Mouse (Mus musculus) right cerebral cortex, postnatal 36 days (tissue): Measurements from ENCODE around the gene Clstn2.

Source experiments
- DNase-seq, 2 experiments: peaks; one replicate each; pipeline ENCODE4 v3.0.0; 2022; ENCODE audit warnings: low spot score in 2 of 2, mixed read lengths in 1 of 2

Gene Clstn2

DNA sequence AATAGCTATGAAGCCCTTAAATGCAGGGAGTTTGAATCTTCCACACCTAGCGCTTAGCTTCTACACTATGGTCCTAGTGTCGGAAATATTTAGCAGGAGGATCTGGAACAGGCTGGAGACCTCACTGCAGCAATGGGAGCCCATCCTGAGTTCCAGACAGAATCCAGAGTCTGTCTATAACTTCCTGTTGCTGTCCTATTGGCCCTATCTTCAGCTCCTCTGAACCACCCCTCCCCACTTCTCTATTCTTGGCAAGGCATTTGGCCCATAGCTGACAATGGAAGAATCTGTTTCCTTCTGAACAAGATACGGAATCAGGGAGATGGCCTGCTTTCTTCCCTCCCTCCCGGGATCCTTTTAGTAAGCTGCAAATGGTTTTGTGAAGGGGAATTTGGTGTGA is 488.6 kb downstream of the Clstn2 start:
- no peak for DNase-seq

DNA sequence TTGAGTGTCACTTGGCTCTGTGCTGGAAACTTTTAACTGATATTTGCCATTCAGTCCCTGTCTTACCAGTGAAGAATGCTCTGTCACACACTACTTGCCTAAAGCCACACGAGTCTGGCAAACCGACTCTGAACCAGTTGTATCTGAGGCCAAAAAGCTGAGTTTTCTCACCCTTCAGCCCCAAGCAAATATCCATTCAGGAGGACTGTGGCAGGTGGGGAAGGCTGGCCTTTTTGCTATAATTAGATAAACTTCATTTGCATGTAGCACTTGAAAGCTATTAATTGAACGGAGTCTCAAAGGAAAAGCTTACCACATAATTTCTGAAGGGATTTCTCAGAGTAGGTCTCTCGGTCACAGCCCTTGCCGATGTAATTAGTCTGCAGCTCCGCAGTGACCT is 491.6 kb downstream of the Clstn2 start:
- DNase-seq, result no peak

DNA sequence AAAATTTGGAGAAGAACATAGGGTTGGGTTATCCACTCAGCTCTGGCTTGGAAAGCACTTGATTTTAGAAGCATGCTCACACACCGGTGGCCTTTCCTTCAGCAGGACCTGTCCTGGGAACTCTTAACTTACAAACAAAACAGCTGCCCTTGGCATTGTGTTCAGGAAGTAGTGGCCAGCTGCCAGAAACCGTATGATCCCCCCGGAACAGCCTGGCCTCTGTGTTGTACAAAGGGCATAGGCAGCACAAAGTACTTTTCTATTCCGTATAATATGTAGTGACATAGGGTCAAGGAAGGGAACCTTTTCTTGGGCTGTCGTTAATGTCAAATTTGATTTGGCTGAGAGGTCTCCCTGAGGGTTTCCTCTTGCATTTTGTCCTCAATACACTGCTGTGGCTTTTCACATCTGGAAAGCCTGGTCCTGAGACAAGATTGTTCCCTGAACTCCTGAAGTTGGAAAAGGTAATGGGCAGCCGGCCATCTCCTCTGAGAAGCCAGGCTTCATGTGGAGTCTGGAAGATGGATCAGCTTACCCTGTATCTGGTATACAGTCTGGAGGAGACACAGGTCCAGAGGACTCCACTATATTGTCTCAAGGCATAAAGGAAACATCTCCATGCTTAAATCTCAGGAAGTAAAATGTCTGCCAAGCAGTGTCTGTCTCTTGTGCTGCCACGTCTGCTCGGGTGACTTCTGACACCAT is 494.8 kb downstream of the Clstn2 start:
- DNase-seq, result no peak

- peak in 1 of 2 experiments; percentile 22 for DNase-seq
Observed at GRCm38 (mm10) chr9:97534196-97534595, 498.8 kb downstream of the Clstn2 start.

- no peak for DNase-seq
Observed at GRCm38 (mm10) chr9:97533306-97533705, 499.7 kb downstream of the Clstn2 start.

DNA sequence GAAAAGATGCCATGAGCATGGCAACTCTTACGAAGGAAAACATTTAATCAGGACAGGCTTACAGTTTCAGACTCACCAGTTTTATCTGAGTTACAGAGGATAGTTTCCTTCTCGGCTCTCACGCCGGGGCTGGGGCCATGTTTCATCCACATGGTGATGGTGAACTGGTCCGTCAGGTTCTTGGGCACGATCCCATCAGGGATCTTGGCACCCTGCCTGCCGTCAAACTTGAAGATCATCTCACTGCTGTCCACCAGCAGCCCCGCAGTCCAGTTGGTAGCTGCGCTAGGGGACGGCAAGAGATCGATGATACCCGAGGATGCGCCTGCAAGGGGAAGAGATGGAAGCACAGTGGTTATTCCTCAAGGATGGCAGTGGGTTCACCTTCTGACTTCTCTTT is 500.4 kb downstream of the Clstn2 start:
- no peak for DNase-seq

- no peak for DNase-seq
Observed at GRCm38 (mm10) chr9:97527926-97528325, 505.1 kb downstream of the Clstn2 start.

DNA sequence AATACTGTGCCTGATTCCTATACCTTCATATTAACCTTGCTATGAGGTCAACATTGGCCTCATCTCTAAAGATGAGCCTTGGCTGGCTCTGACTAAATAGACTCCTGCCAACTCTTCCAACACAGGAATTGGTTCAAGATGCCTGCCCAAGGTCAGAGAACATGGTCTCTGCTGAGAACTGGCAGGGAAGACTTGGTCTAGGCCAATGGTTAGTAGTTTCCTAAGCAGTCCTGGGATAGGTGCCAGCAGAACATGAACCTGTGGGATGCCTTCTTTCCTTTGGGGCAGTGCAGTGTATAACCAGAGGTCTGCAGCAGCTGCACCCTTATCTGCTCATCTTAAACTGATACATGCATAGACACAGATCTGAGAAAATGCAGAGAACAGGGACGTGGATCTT is 505.7 kb downstream of the Clstn2 start:
- DNase-seq, result no peak

- DNase-seq, result peak in 1 of 2 experiments; percentile 11
Observed at GRCm38 (mm10) chr9:97525563-97525962, 507.4 kb downstream of the Clstn2 start.

DNA sequence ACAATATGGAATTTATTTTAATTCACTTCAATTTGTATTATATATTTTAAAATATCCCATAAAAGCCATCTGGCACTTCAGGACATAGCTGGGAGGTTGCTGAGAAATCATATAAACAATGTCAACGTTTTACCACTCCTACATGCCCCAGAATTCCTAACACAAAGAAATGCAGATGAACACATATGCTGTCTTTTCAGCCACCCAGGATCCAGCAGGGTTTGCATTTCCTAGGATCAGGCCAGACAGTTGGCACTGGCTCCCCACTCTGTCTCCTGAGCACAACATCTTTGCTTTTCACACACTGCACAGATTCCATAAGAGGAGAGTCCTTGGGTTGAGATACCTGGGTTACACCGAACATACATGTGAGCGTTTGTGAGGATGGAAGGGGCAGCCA is 508.1 kb downstream of the Clstn2 start:
- peak; percentile 26 to 32 for DNase-seq

DNA sequence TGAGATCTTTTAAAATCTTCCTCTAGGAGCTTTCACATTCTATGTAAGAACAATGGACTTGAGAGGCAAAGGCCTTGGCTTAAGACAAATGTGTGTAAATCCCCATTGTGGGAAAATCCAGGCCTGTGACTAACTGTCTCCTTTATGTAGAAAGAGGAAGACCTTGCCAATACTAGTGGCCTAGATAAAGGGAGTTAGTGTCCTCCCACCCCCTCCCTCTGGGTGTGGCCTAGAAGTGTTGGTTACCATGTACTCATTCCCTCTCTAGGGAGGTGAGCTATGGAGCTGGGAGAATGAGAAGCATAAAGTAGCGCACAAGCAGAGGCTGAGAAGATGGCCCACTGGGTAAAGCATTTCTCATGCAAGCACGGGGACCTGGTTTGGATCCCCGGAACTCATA is 512.2 kb downstream of the Clstn2 start:
- no peak for DNase-seq

GRCm38 (mm10) chr9:97517006-97517405 is 516.0 kb downstream of the Clstn2 start:
- DNase-seq, result no peak

DNA sequence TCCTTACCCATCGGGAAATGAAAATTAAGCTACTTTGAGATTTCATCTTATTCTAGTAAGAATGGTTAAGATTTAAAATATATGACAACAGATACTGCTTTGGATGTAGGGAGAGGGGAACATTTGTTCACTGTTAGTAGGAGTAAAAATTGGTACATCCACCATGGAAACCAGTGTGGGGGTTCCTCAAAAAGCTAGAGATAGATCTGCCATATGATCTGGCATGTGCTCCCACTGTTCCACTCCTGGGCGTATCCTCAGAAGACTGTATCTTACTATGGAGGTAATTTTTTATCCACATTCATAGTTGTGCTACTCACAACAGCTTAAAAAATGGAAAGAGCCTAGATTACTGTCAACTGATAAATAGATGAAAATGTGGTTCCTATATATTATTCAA is 518.3 kb downstream of the Clstn2 start:
- DNase-seq, result peak; percentile 29 to 52

DNA sequence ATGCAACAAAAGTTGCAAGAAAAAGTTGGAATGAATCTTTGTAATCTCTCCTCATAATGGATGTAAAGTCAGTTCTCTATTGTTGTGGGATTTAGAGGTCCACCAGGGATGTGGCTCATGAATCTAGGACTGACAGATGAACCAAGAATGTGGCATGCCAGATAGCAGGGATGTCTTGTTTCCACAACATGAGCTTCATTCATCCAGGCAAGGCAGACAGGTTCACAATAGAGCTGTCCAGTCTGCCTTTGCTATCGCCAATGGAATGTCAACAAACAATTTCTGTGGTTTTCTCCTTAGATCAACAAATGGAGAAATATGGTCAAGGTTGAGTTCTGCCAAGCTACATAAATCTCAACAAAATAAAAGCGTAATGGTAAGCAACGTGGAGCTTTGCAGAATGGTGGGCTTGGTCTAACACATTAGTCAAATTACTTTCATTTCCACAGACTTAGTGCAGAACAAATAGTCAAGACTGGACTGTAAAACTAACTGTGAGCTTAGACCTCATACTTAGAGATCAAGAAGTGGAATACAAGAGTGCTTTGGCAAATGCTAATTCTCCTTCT is 520.6 kb downstream of the Clstn2 start:
- no peak for DNase-seq

- no peak for DNase-seq
Observed at GRCm38 (mm10) chr9:97501416-97501815, 531.6 kb downstream of the Clstn2 start.

GRCm38 (mm10) chr9:97495056-97495455 is 537.9 kb downstream of the Clstn2 start:
- DNase-seq, result no peak

DNA sequence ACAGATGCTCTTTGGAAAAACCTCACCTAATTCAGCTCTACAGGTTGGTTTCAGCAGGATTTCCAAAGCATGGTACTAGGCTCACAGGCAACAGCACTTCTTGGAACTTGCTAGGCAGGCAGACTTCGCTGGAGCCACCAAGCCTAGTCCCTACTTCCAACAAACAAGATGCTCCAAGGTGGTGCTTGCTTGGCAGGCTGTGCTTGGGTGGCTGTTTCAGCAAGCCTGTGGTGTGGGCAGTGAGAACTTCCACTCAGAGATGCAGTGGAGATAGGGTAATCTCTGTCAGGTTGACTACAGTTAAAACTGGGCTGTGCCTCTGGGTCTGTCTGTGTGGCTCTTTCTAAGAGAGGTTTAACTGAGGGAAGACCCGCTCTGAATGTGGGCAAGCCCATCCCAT is 541.4 kb downstream of the Clstn2 start:
- no peak for DNase-seq

DNA sequence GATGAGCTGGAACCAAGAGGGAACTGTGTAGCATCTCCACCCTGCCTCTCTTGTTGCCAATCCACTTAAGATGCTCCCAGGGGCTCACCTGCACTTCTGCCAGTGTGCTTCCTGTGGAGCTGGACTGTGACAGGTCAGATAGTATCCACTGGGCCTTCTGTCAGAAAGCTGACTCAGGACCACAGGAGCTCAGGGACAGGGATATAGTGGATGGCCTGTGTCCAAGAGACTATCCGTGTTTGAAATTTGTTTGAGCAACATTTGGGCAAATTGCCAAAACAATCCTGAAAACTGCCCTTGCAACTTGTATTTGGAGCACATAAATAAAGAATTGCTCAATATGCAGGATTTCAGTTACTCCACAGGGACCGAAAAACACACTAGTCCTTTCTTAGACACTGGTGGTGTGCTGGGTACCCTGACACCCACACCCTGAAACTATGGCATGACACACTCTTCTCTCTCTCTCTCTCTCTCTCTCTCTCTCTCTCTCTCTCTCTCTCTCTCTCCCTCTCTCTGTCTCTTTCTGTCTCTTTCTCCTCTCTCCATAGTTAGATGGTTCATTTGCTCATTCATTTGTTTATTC is 542.3 kb downstream of the Clstn2 start:
- no peak for DNase-seq

DNA sequence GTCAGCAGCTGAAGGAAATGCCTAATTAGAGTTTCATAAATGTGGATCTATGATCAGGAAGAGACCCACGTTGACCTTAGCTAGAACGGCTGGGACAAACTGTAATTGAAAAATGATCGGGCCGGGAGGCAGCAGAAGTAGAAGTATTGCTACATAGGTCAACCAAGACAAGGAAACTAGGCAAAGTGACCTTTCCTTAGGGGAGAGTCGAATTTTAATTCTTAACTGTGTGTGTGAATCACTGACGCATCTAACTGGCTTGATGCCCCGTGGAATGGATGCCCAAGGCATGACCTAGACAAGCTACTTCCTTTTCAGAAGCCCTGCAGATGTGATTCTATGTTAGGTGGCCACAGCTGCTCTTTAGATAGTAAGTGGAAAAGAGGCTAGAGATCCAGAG is 546.2 kb downstream of the Clstn2 start:
- DNase-seq, result no peak

- no peak for DNase-seq
Observed at GRCm38 (mm10) chr9:97481187-97481586, 551.8 kb downstream of the Clstn2 start.

DNA sequence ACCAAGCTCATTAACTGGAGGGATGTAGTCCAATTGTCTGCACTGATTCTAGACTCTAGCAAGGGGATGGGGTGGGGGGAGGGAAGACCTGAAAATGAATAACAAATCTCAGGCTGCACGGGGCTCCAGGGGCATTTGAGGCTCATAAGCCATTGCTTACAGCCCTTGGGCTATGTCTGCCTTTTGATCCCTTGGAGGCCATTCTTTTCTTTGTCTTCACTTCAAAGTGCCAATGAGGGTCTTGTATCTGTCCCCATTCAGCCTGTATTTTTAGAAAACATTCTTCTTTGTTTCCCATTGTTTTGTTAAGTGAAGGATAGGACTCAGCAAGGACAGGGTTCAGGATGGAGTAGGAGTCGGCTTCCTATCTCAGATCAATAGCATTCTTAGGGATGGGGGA is 556.0 kb downstream of the Clstn2 start:
- DNase-seq, result no peak

DNA sequence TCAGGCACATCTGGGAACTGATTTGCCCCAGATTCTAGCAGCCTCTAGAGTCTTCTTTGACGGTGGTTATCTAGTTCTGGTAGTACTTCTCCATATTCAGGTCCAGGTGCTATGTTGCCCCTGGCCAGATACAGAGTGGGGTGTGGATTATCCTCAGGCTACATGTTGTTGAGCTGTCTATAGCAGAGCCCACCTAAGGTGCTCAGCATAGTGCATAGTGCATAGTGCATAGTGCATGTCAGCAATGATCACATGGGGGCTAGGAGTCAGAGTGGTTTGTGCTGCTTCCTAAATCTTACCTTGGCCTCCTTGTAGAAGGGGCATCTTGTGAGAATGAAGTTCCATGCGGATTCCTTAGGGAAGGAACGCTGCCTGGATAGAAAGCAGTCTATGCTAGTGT is 556.5 kb downstream of the Clstn2 start:
- DNase-seq, result no peak

GRCm38 (mm10) chr9:97474896-97475295 is 558.1 kb downstream of the Clstn2 start:
- DNase-seq, result no peak
